8 mouse cellular contexts compared by ENCODE assay signal in genomic region chrX:75673586-75673919, GRCm38 (mm10).
DNase-seq lines count a peak whose midpoint lies in the region; ATAC-seq and TF ChIP-seq lines count a peak whose summit lies in the region.

No protein-coding gene starts in this region.

- H3K27ac ChIP-seq in heart, adult 2 months = peak overlapping the region; percentile 51; the same call in 1 of the 2 replicates
- no peak overlapping the region for H3K27ac ChIP-seq in limb, embryonic 12.5 days
- H3K27ac ChIP-seq in stomach, embryonic 15.5 days = no peak overlapping the region

- H3K36me3 ChIP-seq in heart, adult 2 months (ENCODE audit: control insufficient read depth, insufficient read depth, low read length) = no peaks in the 10 kb centered on the region
- no peaks in the 10 kb centered on the region for H3K36me3 ChIP-seq in limb, embryonic 12.5 days
- no peaks in the 10 kb centered on the region for H3K36me3 ChIP-seq in stomach, embryonic 15.5 days

- no peaks in the 10 kb centered on the region for H3K27me3 ChIP-seq in heart, adult 2 months (ENCODE audit: control insufficient read depth, insufficient read depth, low read length)
- H3K27me3 ChIP-seq in limb, embryonic 12.5 days = no peaks in the 10 kb centered on the region
- H3K27me3 ChIP-seq in stomach, embryonic 15.5 days (replicated peaks) = no peaks in the 10 kb centered on the region

- H3K9ac ChIP-seq in heart, adult 2 months (ENCODE audit: low read depth, low read length) = peak overlapping the region; percentile 17; the same call in 1 of the 2 replicates
- no peak overlapping the region for H3K9ac ChIP-seq in limb, embryonic 12.5 days (replicated peaks)
- no peak overlapping the region; the same call in 1 of the 2 replicates for H3K9ac ChIP-seq in stomach, embryonic 15.5 days

- H3K9me3 ChIP-seq in limb, embryonic 12.5 days = no peaks in the 10 kb centered on the region
- no peaks in the 10 kb centered on the region for H3K9me3 ChIP-seq in stomach, embryonic 15.5 days

- H3K4me1 ChIP-seq in heart, adult 2 months (ENCODE audit: control insufficient read depth, insufficient read depth, low read length) = no peaks in the 10 kb centered on the region
- no peaks in the 10 kb centered on the region for H3K4me1 ChIP-seq in limb, embryonic 12.5 days (replicated peaks)
- H3K4me1 ChIP-seq in stomach, embryonic 15.5 days = no peaks in the 10 kb centered on the region

- intact Hi-C loops in heart, adult 2 months (cut with DNase I) = loop anchor here (1.0 to 10.0 kb wide), 3 partner anchors 159 to 528 kb away; partner anchors contain the start of genes Pls3 and Vbp1

- H3K4me3 ChIP-seq in heart, adult 2 months = peak overlapping the region; percentile 27
- peak overlapping the region; percentile 12; the same call in 1 of the 2 replicates for H3K4me3 ChIP-seq in limb, embryonic 12.5 days (replicated peaks)
- H3K4me3 ChIP-seq in stomach, embryonic 15.5 days (replicated peaks) = peak overlapping the region; percentile 21; the same call in 1 of the 2 replicates

- no peak for DNase-seq in heart, adult 2 months
- no peak for DNase-seq in heart, adult 18-20 months
- peak; percentile 6 for DNase-seq in retina, postnatal 1 day
- DNase-seq in retina, embryonic 14.5 days (ENCODE audit: low spot score) = no peak
- no peak for DNase-seq in adipocyte (ENCODE audit: low spot score)
- DNase-seq in spleen, postnatal 10 days (ENCODE audit: low spot score in 2 of 2) = no peak

- no peak for TF ChIP-seq EP300 in heart, adult 2 months (IDR thresholded peaks at IDR 0.05; ENCODE audit: insufficient read depth, low read depth, low read length)

- no peak for ATAC-seq in limb, embryonic 12.5 days (ENCODE audit: insufficient number of reproducible peaks, insufficient read depth, low FRiP score, low TSS enrichment, low read depth)
- ATAC-seq in stomach, embryonic 15.5 days (ENCODE audit: insufficient read depth, low FRiP score, low read depth) = no peak

- H3K4me2 ChIP-seq in limb, embryonic 12.5 days = peak overlapping the region; percentile 26
- H3K4me2 ChIP-seq in stomach, embryonic 15.5 days = peak overlapping the region; percentile 41

- H3K79me2 ChIP-seq in heart, adult 2 months (replicated peaks; ENCODE audit: control insufficient read depth, insufficient read depth, low read length) = no peaks in the 10 kb centered on the region

- 48% methylated on average over 13 of the region's 13 CpGs for WGBS in heart, adult 2 months
- WGBS in limb, embryonic 12.5 days = 53% methylated on average over 13 of the region's 13 CpGs
- WGBS in stomach, embryonic 15.5 days = 55% methylated on average over 13 of the region's 13 CpGs

- TF ChIP-seq POLR2A in heart, adult 2 months (IDR thresholded peaks at IDR 0.05; ENCODE audit: insufficient read depth, low read depth, low read length) = no peak

- TF ChIP-seq CTCF in heart, adult 2 months (IDR thresholded peaks at IDR 0.05) = no peak
